Mouse (Mus musculus) right cerebral cortex, postnatal 4 days (tissue): ENCODE results near the gene Gm21776.
"Not testable (repeated sequence)": the region's sequence is repeated elsewhere in the genome, so short reads cannot be mapped to it uniquely, and the experiment has no call there.

Experiments used
- DNase-seq: peaks from one replicate; pipeline ENCODE4 v3.0.0-alpha.2; 2022

Gm21776 gene

DNA sequence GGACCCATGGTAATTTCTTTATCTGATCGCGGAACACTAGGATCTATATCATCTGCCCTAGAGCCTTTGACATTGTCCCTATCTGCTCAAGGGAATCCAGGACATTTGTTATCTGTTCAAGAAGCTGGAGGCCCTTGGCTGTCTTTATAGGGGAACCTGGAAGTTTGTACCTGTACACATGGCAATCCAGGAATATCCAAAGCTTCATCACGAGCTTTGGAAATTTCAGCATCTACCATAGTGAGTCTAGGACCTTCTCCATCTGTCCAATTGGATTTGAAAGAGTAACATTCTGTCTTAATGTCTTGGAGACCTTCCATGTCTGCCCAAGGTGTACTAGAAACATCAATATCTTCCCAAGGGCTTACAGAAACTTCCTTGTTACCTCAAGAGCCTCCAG, at the start of gene Gm21776:
Gene Gm21776 (plus strand): TSS at position 301 of the 400 bp plus-strand sequence.
- not testable (repeated sequence) for DNase-seq
